Mouse (Mus musculus) hindbrain, postnatal 0 days (tissue): ENCODE measurements around the gene Amotl1. TPM values are rescaled to one million over a fixed set of nuclear protein-coding genes. Genes with fewer than 3 reads are reported as not detected.
A peak's percentile ranks its signal among the peaks of the same experiment; 100 is the strongest.

Experiments
- ATAC-seq: fragments of 200-750 bp; cut with Nextera tagmentation; 2 replicates; pipeline ENCODE4 v1.8.0; 2017; ENCODE audit warnings: mild to moderate bottlenecking, moderate TSS enrichment, moderate library complexity
- DNase-seq: peaks from one replicate; pipeline ENCODE4 v3.0.0-alpha.2; 2015; ENCODE audit warnings: low spot score
- H3K27ac ChIP-seq: fragments of 300-500 bp; sonication (generic); 2 replicates; pipeline ENCODE4 v1.5.1; 2014; ENCODE audit warnings: mild to moderate bottlenecking
- H3K27me3 ChIP-seq: fragments of 300-500 bp; sonication (generic); 2 replicates; pipeline ENCODE4 v1.6.1; 2014; ENCODE audit warnings: low read length, mixed read lengths; ENCODE audit not compliant: insufficient read depth
- H3K36me3 ChIP-seq: fragments of 300-500 bp; sonication (generic); 2 replicates; pipeline ENCODE4 v1.6.1; 2014; ENCODE audit warnings: low read length, mixed read lengths; ENCODE audit not compliant: insufficient read depth
- H3K4me1 ChIP-seq: fragments of 300-500 bp; sonication (generic); 2 replicates; pipeline ENCODE4 v1.6.1; 2014; ENCODE audit warnings: antibody characterized with exemption, low read length, mixed read lengths; ENCODE audit not compliant: insufficient read depth
- H3K4me2 ChIP-seq: fragments of 300-500 bp; sonication (generic); 2 replicates; pipeline ENCODE4 v1.6.1; 2014; ENCODE audit warnings: low read depth, mild to moderate bottlenecking, low read length, moderate library complexity, mixed read lengths
- H3K4me3 ChIP-seq: fragments of 300-500 bp; sonication (generic); 2 replicates; pipeline ENCODE4 v1.5.1; 2014; ENCODE audit warnings: low read length
- H3K9ac ChIP-seq: fragments of 300-500 bp; sonication (generic); replicated peaks from 2 replicates; pipeline ENCODE4 v1.6.1; 2014; ENCODE audit warnings: mild to moderate bottlenecking, low read length, moderate library complexity, mixed read lengths
- H3K9me3 ChIP-seq: fragments of 300-500 bp; sonication (generic); 2 replicates; pipeline ENCODE4 v1.6.1; 2016; ENCODE audit warnings: low read length, mixed read lengths
- CTCF ChIP-seq: IDR thresholded peaks from 2 replicates; pipeline ENCODE4 v1.5.1; 2016; ENCODE audit warnings: antibody characterized with exemption, control low read depth, low read depth
- WGBS: fragments of 180-500 bp; shearing (Covaris S2); extraction: QIAGEN DNeasy Blood & Tissue Kit; methylation state at CpG from one replicate; pipeline ENCODE4 v1.1.7; 2014; 5-methylcytosine and 5-hydroxymethylcytosine counted together
- polyA plus RNA-seq: library from polyadenylated mRNA; unstranded; fragments of >200 nt; fragmentation: Nextera tagmentation; extraction: Ambion mirVana; gene quantifications from 2 replicates; pipeline ENCODE4 v1.2.1, GENCODE M21; 2015
- total RNA-seq: library from RNA; depleted of rRNA; stranded (reverse); fragments of >200 nt; gene quantifications from 2 replicates; pipeline ENCODE4 v1.2.3, GENCODE M21; 2014

Gene Amotl1
- total and polyA plus RNA-seq, 2 experiments from 2014 or later = 4.4 to 27.0 TPM

DNA sequence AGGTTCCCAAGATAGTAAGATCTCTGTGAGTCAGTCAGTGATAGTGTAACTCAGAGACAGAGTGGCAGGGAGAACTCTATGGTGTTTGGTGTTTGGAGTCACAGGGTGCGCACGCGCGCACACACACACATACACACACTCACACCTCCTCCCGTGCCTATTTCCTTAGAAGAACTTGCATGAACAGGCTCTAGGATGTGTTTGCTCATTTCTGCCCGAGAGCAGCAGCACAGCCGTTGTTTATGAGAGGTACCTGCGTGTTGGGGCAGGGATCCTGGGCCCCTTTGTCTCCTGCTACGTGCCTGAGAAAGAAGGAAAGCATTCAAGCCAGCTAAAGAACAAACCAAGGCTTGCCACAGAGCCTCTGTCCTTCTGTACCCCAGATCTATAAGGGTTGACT, 17.3 kb upstream of the Amotl1 start:
- no peak overlapping the region for H3K4me2 ChIP-seq
- H3K27ac ChIP-seq = no peak overlapping the region
- no peak for TF ChIP-seq CTCF
- H3K36me3 ChIP-seq = no peaks in the 10 kb centered on the region
- H3K4me3 ChIP-seq = no peak overlapping the region
- H3K9ac ChIP-seq = no peak overlapping the region
- no peaks in the 10 kb centered on the region for H3K4me1 ChIP-seq
- no peak for ATAC-seq
- 88% methylated on average over 9 of the region's 9 CpGs for WGBS
- DNase-seq = no peak
- H3K27me3 ChIP-seq = no peaks in the 10 kb centered on the region
- no peaks in the 10 kb centered on the region for H3K9me3 ChIP-seq

DNA sequence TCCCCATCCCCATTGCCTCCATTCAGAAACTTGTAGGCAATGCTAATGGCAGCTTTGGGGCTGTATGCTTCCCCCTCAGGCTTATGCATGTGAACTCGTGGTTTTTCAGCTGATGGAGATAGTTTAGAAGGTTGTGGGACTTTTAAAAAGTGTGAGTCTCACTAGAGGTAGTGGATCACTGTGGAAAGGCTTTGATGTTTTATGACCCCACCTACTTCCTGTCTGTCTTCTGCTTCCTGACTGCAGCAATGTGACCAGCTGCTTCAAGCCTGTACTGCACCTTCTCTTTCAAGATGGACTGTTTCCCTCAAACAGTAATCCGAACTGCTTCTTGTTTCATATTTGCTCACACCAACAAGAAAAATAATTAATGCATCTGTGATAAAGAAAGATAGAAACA, 13.1 kb upstream of the Amotl1 start:
- H3K4me3 ChIP-seq = no peak overlapping the region
- H3K27me3 ChIP-seq = no peaks in the 10 kb centered on the region
- 58% methylated on average over 2 of the region's 2 CpGs for WGBS
- H3K27ac ChIP-seq = no peak overlapping the region
- H3K4me1 ChIP-seq = no peaks in the 10 kb centered on the region
- no peaks in the 10 kb centered on the region for H3K36me3 ChIP-seq
- H3K9me3 ChIP-seq = no peaks in the 10 kb centered on the region
- no peak overlapping the region for H3K4me2 ChIP-seq
- no peak overlapping the region for H3K9ac ChIP-seq
- ATAC-seq = no peak
- no peak for TF ChIP-seq CTCF
- DNase-seq = no peak

DNA sequence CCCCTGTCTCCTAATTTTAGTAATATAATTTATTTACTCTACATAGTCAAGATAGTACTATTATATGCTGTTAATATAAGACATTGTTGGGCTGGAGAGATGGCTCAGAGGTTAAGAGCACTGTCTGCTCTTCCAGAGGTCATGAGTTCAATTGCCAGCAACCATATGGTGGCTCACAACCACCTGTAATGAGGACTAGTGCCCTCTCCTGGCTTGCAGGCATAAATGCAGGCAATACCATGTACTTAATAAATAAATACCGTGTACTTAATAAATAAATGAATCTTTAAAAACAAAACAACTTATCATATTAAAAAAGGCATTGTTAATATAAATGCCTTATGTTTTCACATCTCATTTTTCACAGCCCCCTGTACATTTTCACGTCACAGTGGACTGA, 9.2 kb upstream of the Amotl1 start:
- Histone ChIP-seq H3K9ac (no peak overlapping the region), H3K4me2 (no peak overlapping the region), H3K9me3 (no peaks in the 10 kb centered on the region), H3K27ac (no peak overlapping the region), H3K36me3 (no peaks in the 10 kb centered on the region), H3K4me1 (no peaks in the 10 kb centered on the region), H3K27me3 (no peaks in the 10 kb centered on the region), H3K4me3 (no peak overlapping the region)
- TF ChIP-seq CTCF = peak; percentile 24
- WGBS = 78% methylated on average over 2 of the region's 2 CpGs
- no peak for DNase-seq
- ATAC-seq = no peak

DNA sequence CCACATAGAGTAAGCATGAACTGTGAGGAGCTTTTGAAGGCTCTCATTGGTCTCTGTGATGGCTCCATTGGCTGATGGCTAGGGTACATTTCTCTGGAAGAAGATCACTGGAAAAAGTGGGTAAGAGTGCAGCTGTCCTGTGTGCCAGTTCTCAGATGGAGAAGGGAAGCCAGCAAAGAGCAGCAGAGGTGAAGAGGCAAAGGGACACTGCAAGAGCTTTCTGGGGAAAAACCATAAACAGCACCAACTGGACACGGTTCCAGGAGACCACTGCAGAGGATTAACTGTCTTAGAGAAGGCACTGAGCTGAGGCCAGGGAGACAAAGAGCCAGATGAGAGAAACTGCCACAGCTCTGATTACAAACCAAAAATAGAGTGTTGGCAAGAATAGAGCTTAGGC, 7.9 kb upstream of the Amotl1 start:
- no peak for ATAC-seq
- 67% methylated on average over 1 of the region's 1 CpGs for WGBS
- Histone ChIP-seq H3K27me3 (no peaks in the 10 kb centered on the region), H3K4me1 (no peaks in the 10 kb centered on the region), H3K27ac (no peak overlapping the region), H3K4me2 (no peak overlapping the region), H3K9ac (no peak overlapping the region), H3K36me3 (no peaks in the 10 kb centered on the region), H3K9me3 (no peaks in the 10 kb centered on the region), H3K4me3 (no peak overlapping the region)
- DNase-seq = no peak
- no peak for TF ChIP-seq CTCF

DNA sequence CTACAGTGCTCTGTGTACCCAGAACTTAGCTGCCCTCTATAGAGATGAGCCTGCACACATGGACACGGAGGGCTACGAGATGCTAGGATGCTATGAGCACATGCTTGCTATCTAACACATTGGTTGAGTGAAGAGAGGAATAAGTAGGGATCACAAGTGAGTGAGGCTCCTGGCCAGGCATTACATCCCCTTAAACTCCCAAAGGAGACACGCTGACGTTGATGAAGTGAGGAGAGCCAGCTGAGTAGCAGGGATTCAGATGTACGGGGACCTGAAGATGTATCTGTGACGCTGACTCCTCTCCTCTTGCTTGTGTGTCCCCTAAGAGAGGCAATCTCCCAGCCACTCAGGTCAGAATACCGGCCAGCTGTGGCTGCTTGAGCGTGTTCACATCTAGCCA, 3.0 kb upstream of the Amotl1 start:
- Histone ChIP-seq H3K4me3 (no peak overlapping the region), H3K4me1 (no peaks in the 10 kb centered on the region), H3K9ac (no peak overlapping the region), H3K9me3 (no peaks in the 10 kb centered on the region), H3K36me3 (no peaks in the 10 kb centered on the region), H3K27ac (no peak overlapping the region), H3K4me2 (no peak overlapping the region), H3K27me3 (no peaks in the 10 kb centered on the region)
- no peak for TF ChIP-seq CTCF
- no peak for ATAC-seq
- no peak for DNase-seq
- 84% methylated on average over 8 of the region's 8 CpGs for WGBS

DNA sequence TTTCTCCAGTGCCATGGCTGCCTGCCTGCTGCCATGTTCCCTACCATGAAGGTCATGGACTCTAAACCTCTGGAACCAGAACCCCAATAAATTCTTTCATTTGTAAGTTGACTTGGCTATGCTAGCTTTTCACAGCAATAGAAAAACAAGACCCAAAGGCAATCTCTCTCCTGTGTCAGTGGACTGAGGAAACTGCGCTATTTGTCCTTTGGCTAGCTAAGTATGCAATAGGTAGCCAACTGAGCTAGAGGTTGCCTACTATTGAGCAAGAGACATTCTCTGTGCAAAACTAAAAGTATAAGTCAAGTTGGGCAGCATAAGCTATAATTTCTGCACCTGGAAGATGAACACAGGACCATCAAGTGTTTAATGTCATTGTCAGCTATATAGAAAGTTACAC, 1.8 kb upstream of the Amotl1 start:
- H3K9ac ChIP-seq = no peak overlapping the region
- H3K27me3 ChIP-seq = no peaks in the 10 kb centered on the region
- no peaks in the 10 kb centered on the region for H3K36me3 ChIP-seq
- H3K9me3 ChIP-seq = no peaks in the 10 kb centered on the region
- no peak overlapping the region for H3K4me2 ChIP-seq
- H3K27ac ChIP-seq = no peak overlapping the region
- no peak for ATAC-seq
- no peak for TF ChIP-seq CTCF
- no peak for DNase-seq
- H3K4me3 ChIP-seq = no peak overlapping the region
- H3K4me1 ChIP-seq = peaks cover 7% of the 10 kb centered on the region; the same call in 1 of the 2 replicates
- WGBS = 97% methylated on average over 1 of the region's 1 CpGs

GRCm38 (mm10) chr9:14646061-14646460, 1.2 kb upstream of the Amotl1 start:
- Histone ChIP-seq H3K4me3 (no peak overlapping the region), H3K27ac (no peak overlapping the region), H3K4me1 (peaks cover 7% of the 10 kb centered on the region; the same call in 1 of the 2 replicates), H3K36me3 (no peaks in the 10 kb centered on the region), H3K4me2 (no peak overlapping the region), H3K27me3 (no peaks in the 10 kb centered on the region), H3K9me3 (no peaks in the 10 kb centered on the region), H3K9ac (no peak overlapping the region)
- ATAC-seq (no peak), DNase-seq (no peak)
- no peak for TF ChIP-seq CTCF
- 89% methylated on average over 3 of the region's 3 CpGs for WGBS
